Mouse (Mus musculus) small intestine, adult 2 months (tissue): ENCODE data around the gene Gpn3. TPM values are rescaled to one million over a fixed set of nuclear protein-coding genes. Genes with fewer than 3 reads are reported as not detected.

Experiments
- H3K27ac ChIP-seq: fragments of 200-500 bp; 2 replicates; pipeline ENCODE4 v1.5.1; 2012; ENCODE audit warnings: low read depth, low read length, control low read depth, inconsistent platforms; ENCODE audit not compliant: insufficient read depth
- H3K27me3 ChIP-seq: fragments of 200-500 bp; 2 replicates; pipeline ENCODE4 v1.6.1; 2012; ENCODE audit warnings: mild to moderate bottlenecking, moderate library complexity, low read length, inconsistent platforms; ENCODE audit not compliant: control insufficient read depth, insufficient read depth
- H3K36me3 ChIP-seq: fragments of 200-500 bp; 2 replicates; pipeline ENCODE4 v1.6.1; 2012; ENCODE audit warnings: mild to moderate bottlenecking, low read length, control low read depth, inconsistent platforms; ENCODE audit not compliant: control insufficient read depth, insufficient read depth
- H3K4me1 ChIP-seq: fragments of 200-500 bp; 2 replicates; pipeline ENCODE4 v1.6.1; 2012; ENCODE audit warnings: low read length, inconsistent platforms, mixed read lengths; ENCODE audit not compliant: control insufficient read depth, insufficient read depth, insufficient read length
- H3K4me3 ChIP-seq: fragments of 200-500 bp; 2 replicates; pipeline ENCODE4 v1.5.1; 2012; ENCODE audit warnings: low read depth, mild to moderate bottlenecking, control low read depth, inconsistent platforms, low read length, moderate library complexity
- CTCF ChIP-seq: fragments of 200-500 bp; IDR thresholded peaks from 2 replicates; pipeline ENCODE4 v1.5.1; 2012; ENCODE audit warnings: low read depth, mild to moderate bottlenecking, control low read depth, inconsistent platforms, low read length, moderate library complexity, mixed read lengths; ENCODE audit not compliant: insufficient replicate concordance, insufficient read length; ENCODE audit errors: extremely low read depth
- POLR2A ChIP-seq: fragments of 200-500 bp; IDR thresholded peaks from 2 replicates; pipeline ENCODE4 v1.6.1; 2012; ENCODE audit warnings: low read depth, mild to moderate bottlenecking, control low read depth, inconsistent platforms, low read length, moderate library complexity
- WGBS: fragments of 180-500 bp; shearing (Covaris S2); methylation state at CpG from one replicate; pipeline ENCODE4 v1.1.7; 2018; 5-methylcytosine and 5-hydroxymethylcytosine counted together
- polyA plus RNA-seq: library from polyadenylated mRNA; depleted of rRNA; stranded (reverse); fragments of >200 nt; gene quantifications from 2 replicates; pipeline ENCODE4 v1.2.3, GENCODE M21; 2012

Gpn3 gene
- polyA plus RNA-seq, 1 experiment = 32.6 TPM

- Histone ChIP-seq H3K36me3 (no peaks in the 10 kb centered on the region), H3K4me1 (peaks cover 4% of the 10 kb centered on the region; the same call in 1 of the 2 replicates), H3K27me3 (no peaks in the 10 kb centered on the region), H3K27ac (no peak overlapping the region), H3K4me3 (no peak overlapping the region)
- no peak for TF ChIP-seq CTCF
- TF ChIP-seq POLR2A = no peak
- 85% methylated on average over 7 of the region's 7 CpGs for WGBS
Measured at GRCm38 (mm10) chr5:122336554-122337294, 35.0 kb upstream of the Gpn3 start.

- no peak overlapping the region for H3K4me3 ChIP-seq
- H3K27me3 ChIP-seq = no peaks in the 10 kb centered on the region
- 38% methylated on average over 1 of the region's 1 CpGs for WGBS
- H3K36me3 ChIP-seq = no peaks in the 10 kb centered on the region
- TF ChIP-seq CTCF (no peak), POLR2A (no peak)
- no peak overlapping the region for H3K27ac ChIP-seq
- peaks cover 3% of the 10 kb centered on the region; the same call in 1 of the 2 replicates for H3K4me1 ChIP-seq
Measured at GRCm38 (mm10) chr5:122342874-122343273, 28.8 kb upstream of the Gpn3 start.

DNA sequence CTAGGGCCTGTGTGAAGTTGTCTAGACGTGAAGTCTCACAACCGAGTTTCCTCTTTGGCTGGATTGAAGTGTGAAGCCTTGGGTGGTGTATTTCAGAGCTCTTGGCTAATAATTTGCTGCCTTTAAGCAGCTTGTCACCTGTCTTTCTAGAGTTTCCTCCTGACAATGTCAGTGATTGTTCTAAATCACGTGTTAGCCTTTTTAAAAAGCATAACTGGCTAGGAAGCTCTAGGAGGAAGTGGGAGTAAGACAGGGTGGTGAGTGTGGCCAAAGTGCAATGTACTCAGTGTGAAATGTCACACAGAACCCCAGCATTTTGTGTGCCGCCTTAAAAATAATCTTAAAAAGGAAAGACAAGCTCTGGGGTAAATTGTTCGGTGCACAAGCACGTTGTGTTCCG, 27.9 kb upstream of the Gpn3 start:
- WGBS = 16% methylated on average over 7 of the region's 7 CpGs
- Histone ChIP-seq H3K36me3 (no peaks in the 10 kb centered on the region), H3K4me1 (peaks cover 3% of the 10 kb centered on the region; the same call in 1 of the 2 replicates), H3K4me3 (no peak overlapping the region), H3K27me3 (no peaks in the 10 kb centered on the region), H3K27ac (peak overlapping the region; percentile 70)
- no peak for TF ChIP-seq CTCF
- no peak for TF ChIP-seq POLR2A

DNA sequence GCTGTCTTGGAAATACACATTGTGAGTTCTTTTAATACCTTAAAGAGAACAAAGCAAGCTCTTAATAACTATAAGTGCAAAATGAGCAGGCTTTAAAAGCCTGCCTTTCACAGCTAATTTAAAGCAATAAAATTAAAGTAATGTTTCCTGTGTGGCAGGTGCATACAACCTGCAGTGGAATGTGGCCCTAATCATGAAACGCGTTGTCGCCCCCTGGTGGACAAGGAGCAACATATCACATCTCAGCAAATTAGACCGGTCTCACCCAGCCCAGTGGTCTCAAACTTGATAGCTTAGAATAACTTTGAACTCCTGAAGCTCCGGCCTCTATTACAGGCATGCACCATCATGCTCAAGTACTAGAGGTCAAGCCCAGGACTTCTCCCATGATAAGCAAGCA, 27.4 kb upstream of the Gpn3 start:
- Histone ChIP-seq H3K27me3 (no peaks in the 10 kb centered on the region), H3K4me3 (no peak overlapping the region), H3K4me1 (peaks cover 3% of the 10 kb centered on the region; the same call in 1 of the 2 replicates), H3K27ac (peak overlapping the region; percentile 70), H3K36me3 (no peaks in the 10 kb centered on the region)
- 3% methylated on average over 5 of the region's 5 CpGs for WGBS
- TF ChIP-seq POLR2A (no peak), CTCF (peak; percentile 94; the same call in 1 of the 2 replicates)

GRCm38 (mm10) chr5:122345777-122346176, 25.9 kb upstream of the Gpn3 start:
- no peak for TF ChIP-seq CTCF
- TF ChIP-seq POLR2A = no peak
- Histone ChIP-seq H3K27me3 (no peaks in the 10 kb centered on the region), H3K27ac (no peak overlapping the region), H3K4me3 (no peak overlapping the region), H3K4me1 (peaks cover 3% of the 10 kb centered on the region; the same call in 1 of the 2 replicates), H3K36me3 (no peaks in the 10 kb centered on the region)
- WGBS = 81% methylated on average over 4 of the region's 4 CpGs

DNA sequence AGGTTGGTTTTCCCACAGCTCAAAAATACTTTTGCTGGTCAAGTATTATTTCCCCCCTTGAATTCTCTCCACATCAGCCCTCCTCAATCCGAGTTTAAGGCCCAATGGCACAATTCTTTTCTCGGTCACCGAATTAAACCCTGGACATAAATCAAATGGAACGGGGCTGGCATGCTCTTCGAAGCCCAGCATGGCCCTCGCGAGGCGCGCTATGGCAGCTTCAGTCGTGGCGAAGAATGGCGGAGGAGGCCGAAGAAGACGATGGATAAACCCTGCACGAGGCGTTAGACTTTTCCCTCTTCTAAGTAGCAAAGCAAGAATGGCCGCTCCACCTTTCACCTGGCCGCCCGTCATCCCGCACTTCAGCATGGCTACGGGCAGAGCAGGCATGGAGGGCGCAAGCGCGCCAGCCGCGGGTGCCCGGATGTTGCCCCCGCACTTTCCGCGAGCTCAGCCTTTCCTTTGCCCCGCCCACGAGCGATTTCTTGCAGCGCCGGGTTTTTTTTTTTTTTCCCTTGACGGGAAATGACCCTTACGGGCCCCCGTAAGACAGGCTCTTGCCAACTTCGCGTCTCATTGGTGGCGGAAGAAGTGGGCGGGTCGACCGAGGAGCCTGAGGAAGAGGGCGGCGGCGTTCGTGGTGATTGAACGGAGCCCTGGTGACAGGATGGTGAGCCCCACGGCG, 17.7 kb upstream of the Gpn3 start, which contains the start of the genes Rad9b and Vps29:
Gene Rad9b (minus strand): TSS at position 427 of the 685 bp plus-strand sequence.
Gene Vps29 (plus strand): TSS at position 563 of the 685 bp plus-strand sequence.
- no peak for TF ChIP-seq CTCF
- under 1% methylated on average over 51 of the region's 51 CpGs for WGBS
- Histone ChIP-seq H3K4me1 (peaks cover 3% of the 10 kb centered on the region; the same call in 1 of the 2 replicates), H3K36me3 (peaks cover 1% of the 10 kb centered on the region; the same call in 1 of the 2 replicates), H3K27me3 (no peaks in the 10 kb centered on the region), H3K27ac (peak within 1 kb of the TSS; percentile 55), H3K4me3 (peak within 1 kb of the TSS; percentile 81)
